Mouse (Mus musculus): ENCODE results near the gene Ctnnbl1.

Gene Ctnnbl1

GRCm38 (mm10) chr2:157818576-157819320 lies 81.5 kb downstream of the Ctnnbl1 start:
- DNase-seq (ENCODE audit: extremely low read depth, low read depth, low spot score): no peak

- no peak for DNase-seq (ENCODE audit: extremely low read depth, low read depth, low spot score)
These were observed 82.2 kb downstream of the Ctnnbl1 start for GRCm38 (mm10) chr2:157819401-157819800.

DNA sequence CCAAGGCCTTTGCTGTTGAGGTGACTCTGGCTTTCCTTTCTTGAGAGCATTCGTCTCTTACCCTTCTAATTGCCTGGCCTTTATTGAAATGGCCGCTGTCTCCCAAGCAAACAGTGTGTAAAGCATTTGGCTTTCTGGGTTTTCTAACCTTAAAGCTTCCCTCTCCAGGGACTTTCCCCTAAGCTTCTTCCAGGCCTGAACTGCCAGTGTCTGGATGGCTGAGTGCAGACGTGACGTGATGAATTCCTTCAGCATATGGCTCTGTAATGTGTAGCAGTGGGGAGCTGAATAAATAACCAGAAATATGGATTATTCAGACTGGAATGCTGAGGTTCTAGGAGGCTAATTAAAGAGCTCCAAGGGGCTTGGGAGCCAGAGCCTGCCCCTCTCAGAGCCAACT lies 84.1 kb downstream of the Ctnnbl1 start:
- no peak for DNase-seq (ENCODE audit: extremely low read depth, low read depth, low spot score)

GRCm38 (mm10) chr2:157823456-157823855 lies 86.3 kb downstream of the Ctnnbl1 start:
- no peak for DNase-seq (ENCODE audit: extremely low read depth, low read depth, low spot score)

DNA sequence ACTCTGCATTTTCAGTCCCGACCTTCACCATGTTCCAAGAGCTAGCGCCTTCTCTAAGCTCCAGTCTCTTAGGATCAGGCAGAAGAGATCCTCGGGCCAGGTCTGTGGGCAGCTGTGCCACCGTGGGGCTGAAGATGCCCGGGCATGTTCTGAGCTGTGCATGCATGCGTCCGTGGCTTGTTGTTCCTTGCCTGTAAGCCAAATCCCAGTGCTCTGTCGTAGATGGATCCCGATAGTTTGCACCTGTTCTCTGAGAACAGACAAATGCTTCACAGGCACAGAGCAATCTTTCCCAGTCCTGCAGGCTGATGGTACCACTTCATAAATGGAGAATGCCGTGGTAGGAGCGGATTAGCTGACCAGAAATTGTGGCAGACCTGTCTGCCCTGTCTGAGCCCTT lies 87.0 kb downstream of the Ctnnbl1 start:
- DNase-seq (ENCODE audit: extremely low read depth, low read depth, low spot score): peak; percentile 30

DNA sequence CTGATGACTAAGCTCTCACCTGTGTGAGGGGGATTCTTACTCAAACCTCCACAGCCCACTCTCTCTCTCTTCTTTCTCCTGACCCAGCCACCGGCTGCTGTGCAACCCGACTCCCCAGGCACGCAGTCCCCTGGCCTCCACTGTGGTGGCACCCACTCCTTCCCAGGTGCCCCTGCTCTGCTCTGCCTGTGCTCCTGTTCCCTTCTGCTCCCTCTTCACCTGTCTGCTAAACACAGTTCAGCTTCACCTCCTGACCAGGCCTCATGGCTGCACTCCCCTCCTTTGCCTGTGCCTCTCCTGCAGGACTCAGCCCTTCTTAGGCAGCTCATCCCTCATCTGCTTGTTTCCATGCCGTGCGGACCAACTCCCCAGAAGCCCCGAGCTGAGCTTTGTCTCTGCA lies 92.9 kb downstream of the Ctnnbl1 start:
- no peak for DNase-seq (ENCODE audit: extremely low read depth, low read depth, low spot score)

DNA sequence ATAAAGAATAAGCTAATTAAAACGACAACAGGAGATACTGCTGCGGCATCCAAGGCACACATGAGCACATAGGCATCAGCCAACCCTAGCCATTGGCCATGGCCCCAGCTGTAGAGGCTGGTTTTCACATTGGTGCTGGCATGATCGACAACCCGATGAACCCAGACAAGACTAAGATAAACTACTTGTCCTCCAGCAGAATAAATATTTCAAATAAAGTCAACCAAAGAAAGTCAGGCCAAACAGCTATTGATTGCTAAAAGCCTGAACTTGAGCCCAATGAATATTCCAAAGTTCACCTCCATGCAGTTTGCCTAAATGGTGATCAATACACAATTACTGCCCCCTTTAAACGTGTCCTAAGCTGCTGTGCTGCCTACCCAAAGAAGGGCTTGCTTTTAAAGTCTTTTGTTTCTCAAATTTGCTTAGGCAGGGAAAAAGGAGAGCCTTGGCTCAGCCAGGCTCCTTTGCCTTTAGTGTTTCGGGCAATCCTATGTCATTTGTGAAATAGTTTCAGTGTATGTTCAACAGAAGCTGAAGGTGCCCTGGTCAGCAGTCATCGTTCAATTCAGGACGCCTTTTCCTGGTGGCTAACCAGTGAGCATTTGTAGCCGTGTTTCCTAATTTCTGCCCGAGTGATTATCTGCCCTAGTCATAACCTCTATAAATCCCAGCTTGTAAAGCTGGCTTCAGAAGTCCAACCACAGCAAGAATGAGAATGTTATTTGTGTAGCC lies 93.6 kb downstream of the Ctnnbl1 start:
- no peak for DNase-seq (ENCODE audit: extremely low read depth, low read depth, low spot score)

- no peak for DNase-seq (ENCODE audit: extremely low read depth, low read depth, low spot score)
These were observed 99.8 kb downstream of the Ctnnbl1 start for GRCm38 (mm10) chr2:157837050-157837449.

DNA sequence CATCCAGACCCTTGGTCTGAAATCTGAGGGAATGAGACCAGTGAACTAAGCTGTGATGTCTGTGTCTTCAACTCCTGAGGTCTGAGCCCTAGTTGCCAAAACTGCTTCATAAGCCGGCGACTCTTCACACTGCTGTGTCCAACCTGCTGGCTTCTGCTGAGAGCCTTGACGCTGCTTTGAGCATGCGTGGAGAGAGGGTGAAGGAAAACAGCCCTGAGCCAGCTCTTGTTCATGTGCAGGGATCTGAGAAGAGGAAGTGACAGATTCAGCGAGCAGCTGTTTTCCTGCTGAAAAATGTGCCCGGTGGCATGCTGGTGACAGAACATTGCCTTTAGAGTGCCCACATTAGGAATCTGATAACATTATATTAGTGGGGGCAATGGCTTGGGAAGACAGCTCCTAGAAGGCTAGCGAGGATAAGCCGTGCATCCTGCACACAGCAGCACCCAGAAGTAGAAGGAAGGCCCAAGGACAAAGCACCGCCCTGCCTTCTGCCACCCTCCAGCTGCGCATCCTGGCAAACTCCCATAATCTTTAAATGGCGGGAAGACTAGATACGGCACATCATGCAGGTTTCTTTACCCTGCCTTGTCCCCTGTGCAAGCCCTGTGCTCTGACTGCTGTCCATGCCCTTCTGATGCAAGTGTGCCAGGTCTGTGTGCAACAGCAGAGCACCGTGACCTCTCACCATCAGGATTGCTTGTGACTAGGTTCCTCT lies 101.2 kb downstream of the Ctnnbl1 start:
- DNase-seq (ENCODE audit: extremely low read depth, low read depth, low spot score): no peak

GRCm38 (mm10) chr2:157840641-157841078 lies 103.5 kb downstream of the Ctnnbl1 start:
- DNase-seq (ENCODE audit: extremely low read depth, low read depth, low spot score): no peak

DNA sequence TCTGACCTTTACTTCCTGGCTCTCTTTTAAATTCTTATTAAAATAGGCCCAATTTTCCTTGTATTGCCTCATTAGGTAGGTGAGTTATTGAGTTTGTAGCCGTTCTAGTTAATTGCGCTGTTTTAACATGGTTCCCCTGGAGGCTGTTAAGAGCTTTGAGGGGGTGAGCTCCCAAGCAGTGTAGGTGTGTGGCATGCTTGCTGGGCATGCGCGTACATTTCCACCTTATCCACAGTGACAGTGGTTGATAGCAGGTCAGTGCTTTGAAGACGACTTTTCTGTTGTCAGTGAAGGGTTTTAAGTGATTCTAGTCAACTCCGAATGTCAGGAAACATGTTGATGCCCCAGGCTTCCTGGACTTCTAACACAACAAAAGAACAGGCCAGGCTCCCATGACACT lies 103.9 kb downstream of the Ctnnbl1 start:
- no peak for DNase-seq (ENCODE audit: extremely low read depth, low read depth, low spot score)

DNA sequence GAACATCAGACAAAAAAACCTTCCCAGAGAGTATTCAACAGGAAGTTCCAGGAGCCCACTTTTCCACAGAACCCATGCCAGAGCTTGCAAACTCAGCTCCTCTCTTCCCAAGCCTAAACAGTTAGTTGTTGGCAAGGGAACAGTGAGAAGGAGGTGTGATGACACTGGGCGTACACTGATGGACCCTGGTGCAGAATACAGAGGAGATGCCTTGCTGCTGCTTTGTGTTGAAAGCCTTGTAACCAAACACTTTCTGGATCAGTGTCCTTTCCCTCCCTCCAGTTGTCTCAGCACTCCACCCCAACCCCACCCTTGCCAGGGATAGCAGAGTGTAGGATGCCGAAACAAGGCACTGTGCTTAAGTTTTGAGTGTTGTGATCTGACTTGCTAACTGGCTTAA lies 107.5 kb downstream of the Ctnnbl1 start:
- no peak for DNase-seq (ENCODE audit: extremely low read depth, low read depth, low spot score)

GRCm38 (mm10) chr2:157845831-157846230 lies 108.6 kb downstream of the Ctnnbl1 start:
- DNase-seq (ENCODE audit: extremely low read depth, low read depth, low spot score): no peak

DNA sequence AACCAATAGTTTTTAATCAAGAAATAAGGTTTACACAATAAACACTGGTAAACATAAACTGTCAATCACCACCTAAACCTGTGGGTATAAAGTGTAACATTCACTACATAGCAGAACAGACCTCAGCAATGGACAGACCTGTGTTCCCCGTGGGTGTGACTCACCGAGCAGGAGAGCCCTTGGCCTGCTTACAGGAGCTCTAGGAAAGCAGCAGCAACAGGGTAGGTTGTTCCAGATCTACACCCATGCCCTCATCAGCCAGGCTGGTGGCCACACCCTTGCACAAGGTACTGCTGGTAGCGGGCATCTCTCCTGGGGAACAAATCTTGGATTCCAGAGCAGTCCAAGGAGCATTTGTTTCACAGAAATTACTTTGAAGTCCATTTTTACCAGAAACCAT lies 115.9 kb downstream of the Ctnnbl1 start:
- no peak for DNase-seq (ENCODE audit: extremely low read depth, low read depth, low spot score)

GRCm38 (mm10) chr2:157855814-157856213 lies 118.6 kb downstream of the Ctnnbl1 start:
- no peak for DNase-seq (ENCODE audit: extremely low read depth, low read depth, low spot score)

DNA sequence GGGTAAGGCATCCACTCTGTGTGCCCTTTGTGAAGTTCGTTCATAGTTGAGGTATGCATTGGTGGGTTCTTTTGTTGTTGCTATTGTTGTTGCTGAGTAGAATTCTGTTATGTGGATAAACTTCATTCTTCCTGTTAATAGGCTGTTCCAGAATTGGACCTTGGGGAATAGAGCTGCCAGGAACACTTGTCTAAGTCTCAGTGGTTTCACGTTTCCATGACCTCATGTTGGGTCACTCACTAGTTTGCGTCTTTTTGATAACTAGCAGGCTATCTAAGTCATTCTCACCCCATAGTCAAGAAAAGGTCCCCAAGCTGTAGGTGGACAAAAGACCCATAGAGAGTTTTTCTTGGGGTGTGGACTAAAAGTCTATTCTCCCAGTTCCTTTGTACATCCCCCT lies 120.3 kb downstream of the Ctnnbl1 start:
- DNase-seq (ENCODE audit: extremely low read depth, low read depth, low spot score): no peak

DNA sequence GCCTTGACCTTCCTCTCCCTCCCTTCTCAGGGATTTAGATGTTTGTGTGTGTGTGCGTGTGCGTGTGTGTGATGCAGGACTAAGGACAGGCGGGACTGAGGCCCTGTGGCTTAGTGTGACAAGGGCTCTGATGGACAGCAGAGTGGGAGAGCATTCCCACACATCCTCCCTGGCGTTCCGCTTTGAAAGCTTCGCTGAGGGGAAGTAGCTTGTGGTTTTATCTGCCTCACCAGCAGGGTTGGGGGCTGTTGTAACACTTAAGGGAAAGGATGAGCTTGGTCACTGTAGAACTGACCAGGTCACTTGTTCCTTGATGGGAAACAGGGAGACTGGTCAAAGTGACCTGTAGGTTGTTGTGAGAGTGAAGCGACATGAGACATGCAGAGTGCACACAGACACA lies 121.1 kb downstream of the Ctnnbl1 start:
- DNase-seq (ENCODE audit: extremely low read depth, low read depth, low spot score): no peak

DNA sequence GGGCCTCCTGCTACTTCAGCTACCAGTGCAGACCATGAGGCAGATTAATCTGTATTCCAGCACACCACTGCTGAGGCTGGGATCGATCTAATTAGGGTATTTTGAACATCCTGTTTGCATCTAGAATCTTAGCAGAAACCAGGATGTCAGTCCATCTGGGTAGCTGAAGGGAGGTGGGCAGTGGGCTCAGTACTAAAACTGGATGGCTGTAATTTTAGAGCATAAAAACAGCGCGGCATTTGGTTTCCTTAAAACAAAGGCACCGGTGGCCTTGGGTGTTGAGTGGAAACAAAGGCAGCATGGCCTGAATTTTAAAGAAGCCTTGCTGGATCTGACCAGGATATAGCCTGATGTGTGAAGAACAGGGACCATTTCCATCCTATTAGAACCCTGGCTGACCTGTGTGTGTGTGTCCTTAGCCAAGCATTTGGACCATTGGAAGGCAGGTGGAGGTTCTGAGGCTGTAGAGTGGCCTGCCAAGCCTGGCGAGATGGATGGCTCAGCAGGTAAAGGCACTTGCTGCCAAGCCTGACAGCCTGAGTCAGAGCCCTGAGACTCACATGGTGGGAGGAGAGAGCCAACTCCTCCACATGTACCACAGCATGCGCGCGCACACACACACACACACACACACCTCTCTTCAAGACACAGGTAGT lies 122.0 kb downstream of the Ctnnbl1 start:
- DNase-seq (ENCODE audit: extremely low read depth, low read depth, low spot score): no peak

GRCm38 (mm10) chr2:157861273-157861944 lies 124.2 kb downstream of the Ctnnbl1 start:
- DNase-seq (ENCODE audit: extremely low read depth, low read depth, low spot score): no peak

GRCm38 (mm10) chr2:157862306-157862705 lies 125.1 kb downstream of the Ctnnbl1 start:
- no peak for DNase-seq (ENCODE audit: extremely low read depth, low read depth, low spot score)

- no peak for DNase-seq (ENCODE audit: extremely low read depth, low read depth, low spot score)
These were observed 129.9 kb downstream of the Ctnnbl1 start for GRCm38 (mm10) chr2:157867126-157867525.

All from fat pad, adult 2 months (tissue).